Mouse (Mus musculus): Measurements from ENCODE around the gene Atxn2. TPM values are rescaled to one million over a fixed set of nuclear protein-coding genes. Genes with fewer than 3 reads are reported as not detected.

Atxn2 gene
- total and polyA plus RNA-seq, 3 experiments, result 7.7 to 58.4 (median 8.3) TPM

GRCm38 (mm10) chr5:121843138-121843905 is 132.2 kb downstream of the Atxn2 start:
- dilution Hi-C loops (cut with MboI; ENCODE audit: extremely low pct_ligation_motif_present, extremely low pct_unique_long_range_greater_than_20kb, low sequenced_read_pairs), result no loop called here

GRCm38 (mm10) chr5:121845361-121845760 is 134.2 kb downstream of the Atxn2 start:
- H3K4me2 ChIP-seq (ENCODE audit: insufficient read depth, low read depth, poor library complexity, severe bottlenecking), result no peak overlapping the region
- H3K9ac ChIP-seq (ENCODE audit: insufficient read depth, low read depth), result no peak overlapping the region
- TF ChIP-seq MEF2A (IDR thresholded peaks at IDR 0.05; ENCODE audit: borderline replicate concordance, low read depth, low read length) (no peak), NELFE (IDR thresholded peaks at IDR 0.05; ENCODE audit: low read depth, low read length) (no peak), MAZ (IDR thresholded peaks at IDR 0.05; ENCODE audit: low read depth, low read length) (no peak)
- dilution Hi-C loops (cut with MboI; ENCODE audit: extremely low pct_ligation_motif_present, extremely low pct_unique_long_range_greater_than_20kb, low sequenced_read_pairs), result no loop called here
- no peak overlapping the region for H3K4me3 ChIP-seq (replicated peaks in 1 of 3; ENCODE audit: low read depth in 2 of 3, low read length in 2 of 3, poor library complexity in 1 of 3)
- in situ Hi-C loops (cut with MboI; ENCODE audit: low pct_ligation_motif_present, low pct_unique_long_range_greater_than_20kb, low sequenced_read_pairs), result loop anchor here (5.0 kb wide), 1 partner anchor 33 kb away; no protein-coding TSS in a partner anchor
- no peaks in the 10 kb centered on the region for H3K79me2 ChIP-seq (replicated peaks; ENCODE audit: control insufficient read depth, extremely low read depth, insufficient read depth, poor library complexity, severe bottlenecking)
- H3K36me3 ChIP-seq (replicated peaks in 1 of 2; ENCODE audit: control insufficient read depth in 1 of 2, insufficient read depth in 1 of 2, low read length in 1 of 2), result no peaks in the 10 kb centered on the region
- no peak for DNase-seq (ENCODE audit: extremely low read depth)
- H3K27me3 ChIP-seq (replicated peaks), result peaks cover 36% of the 10 kb centered on the region
- peaks cover 9 to 41% of the 10 kb centered on the region in 2 experiments; a peak in 3 of 4 replicates for H3K4me1 ChIP-seq (ENCODE audit: control insufficient read depth in 1 of 2, insufficient read depth in 2 of 2)
- peaks cover 8% of the 10 kb centered on the region for H3K9me3 ChIP-seq (replicated peaks; ENCODE audit: low read length)
- H3K27ac ChIP-seq (ENCODE audit: insufficient read depth, low read depth), result no peak overlapping the region

More at GRCm38 (mm10) chr5:121843138-121843905, 132.2 kb downstream of the Atxn2 start:
- Histone ChIP-seq H3K79me2 (replicated peaks; ENCODE audit: control insufficient read depth, extremely low read depth, insufficient read depth, poor library complexity, severe bottlenecking) (no peaks in the 10 kb centered on the region), H3K27me3 (replicated peaks) (peaks cover 35% of the 10 kb centered on the region), H3K4me3 (replicated peaks in 1 of 3; ENCODE audit: low read depth in 2 of 3, low read length in 2 of 3, poor library complexity in 1 of 3) (peak overlapping the region in 1 of 3 experiments; percentile 36), H3K36me3 (replicated peaks in 1 of 2; ENCODE audit: control insufficient read depth in 1 of 2, insufficient read depth in 1 of 2, low read length in 1 of 2) (no peaks in the 10 kb centered on the region), H3K4me1 (ENCODE audit: control insufficient read depth in 1 of 2, insufficient read depth in 2 of 2) (peaks cover 13 to 41% of the 10 kb centered on the region in 2 experiments), H3K4me2 (ENCODE audit: insufficient read depth, low read depth, poor library complexity, severe bottlenecking) (peak overlapping the region; percentile 54), H3K9me3 (replicated peaks; ENCODE audit: low read length) (peaks cover 8% of the 10 kb centered on the region), H3K9ac (ENCODE audit: insufficient read depth, low read depth) (no peak overlapping the region), H3K27ac (ENCODE audit: insufficient read depth, low read depth) (no peak overlapping the region)
- no peak for TF ChIP-seq RAD21 (IDR thresholded peaks at IDR 0.05; ENCODE audit: low read depth, low read length)
- TF ChIP-seq ZMIZ1 (IDR thresholded peaks at IDR 0.05; ENCODE audit: low read depth, low read length), result no peak
- no peak for TF ChIP-seq MYC (IDR thresholded peaks at IDR 0.05; ENCODE audit: low read depth, low read length)
- TF ChIP-seq MXI1 (IDR thresholded peaks at IDR 0.05; ENCODE audit: low read depth, low read length), result peak; percentile 15; the same call in 1 of the 2 replicates
- no peak for TF ChIP-seq SIN3A (IDR thresholded peaks at IDR 0.05; ENCODE audit: low read length)
- no peak for TF ChIP-seq ZC3H11A (IDR thresholded peaks at IDR 0.05; ENCODE audit: low read depth, low read length)
- no peak for TF ChIP-seq ELF1 (IDR thresholded peaks at IDR 0.05; ENCODE audit: low read depth, low read length)
- 0 out of 2 replicates have a peak, but pooled peaks have one; percentile 14 for TF ChIP-seq MAX (IDR thresholded peaks at IDR 0.05; ENCODE audit: low read length)
- TF ChIP-seq BHLHE40 (IDR thresholded peaks at IDR 0.05; ENCODE audit: low read depth, low read length), result peak; percentile 68
- no peak for TF ChIP-seq SMC3 (IDR thresholded peaks at IDR 0.05; ENCODE audit: low read depth, low read length)
- 0 out of 4 replicates have a peak, but pooled peaks of 1 of the 2 experiments have one; percentile 3 for TF ChIP-seq CTCF (conservative IDR thresholded peaks at IDR 0.05 in 1 of 2, IDR thresholded peaks at IDR 0.05 in 1 of 2; ENCODE audit: low read depth in 2 of 2, low read length in 2 of 2)
- no peak for TF ChIP-seq POLR2A (IDR thresholded peaks at IDR 0.05; ENCODE audit: low read depth, low read length)
- TF ChIP-seq RCOR1 (conservative IDR thresholded peaks at IDR 0.05; ENCODE audit: low read depth, low read length), result no peak
- DNase-seq (ENCODE audit: extremely low read depth), result no peak
- in situ Hi-C loops (cut with MboI; ENCODE audit: low pct_ligation_motif_present, low pct_unique_long_range_greater_than_20kb, low sequenced_read_pairs), result no loop called here

Data from CH12.LX (cell line).